Mouse (Mus musculus): Measurements from ENCODE around the gene Igsf11. TPM values are rescaled to one million over a fixed set of nuclear protein-coding genes. Genes with fewer than 3 reads are reported as not detected.
"Not testable (repeated sequence)": the region's sequence is repeated elsewhere in the genome, so short reads cannot be mapped to it uniquely, and the experiment has no call there.

Gene Igsf11
- polyA plus RNA-seq, 1 experiment from 2014 or later = 1.6 TPM

DNA sequence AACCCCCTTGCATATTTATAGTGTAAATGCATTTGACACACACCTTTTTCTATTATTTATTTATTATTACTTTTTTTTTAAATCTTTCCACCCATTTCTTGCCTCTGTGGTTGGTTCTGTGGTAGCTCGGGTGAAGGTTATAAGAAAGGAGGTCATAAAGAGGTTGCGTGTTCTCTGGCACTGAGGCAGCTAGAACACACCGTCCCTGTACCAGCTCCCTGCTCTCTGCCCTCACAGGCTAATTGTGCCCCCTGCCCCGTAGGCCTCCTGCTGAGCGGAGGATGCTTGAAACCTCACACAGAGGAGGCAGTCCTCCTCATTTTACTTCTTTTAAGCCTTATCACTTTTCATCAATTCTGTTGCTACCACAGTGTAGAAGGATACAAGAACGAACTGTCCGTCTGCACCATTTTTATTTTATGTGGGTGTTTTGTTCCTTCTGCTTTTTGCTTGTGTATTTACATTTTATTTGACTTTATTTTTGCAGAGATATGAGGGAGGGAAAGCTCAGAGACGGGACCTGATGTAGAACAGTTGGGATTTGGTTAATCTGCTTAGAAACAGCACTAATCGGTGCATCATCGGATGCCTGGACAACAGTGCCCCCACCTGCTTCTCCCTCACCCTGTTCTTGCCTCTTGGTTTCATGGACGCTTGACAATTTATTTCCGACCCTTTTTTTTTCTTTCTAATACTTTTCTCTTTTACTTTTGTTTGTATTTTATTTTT, 90.2 kb downstream of the Igsf11 start:
- H3K9me3 ChIP-seq (ENCODE audit: control insufficient read depth) = no peaks in the 10 kb centered on the region
- no peak for ATAC-seq
- H3K4me2 ChIP-seq (replicated peaks; ENCODE audit: low read depth) = no peak overlapping the region
- H3K4me3 ChIP-seq (ENCODE audit: low read depth, low read length) = no peak overlapping the region
- no peaks in the 10 kb centered on the region for H3K4me1 ChIP-seq (replicated peaks; ENCODE audit: control insufficient read depth, insufficient read depth, low read length)
- H3K9ac ChIP-seq (ENCODE audit: low read depth, low read length) = no peak overlapping the region
- no peaks in the 10 kb centered on the region for H3K36me3 ChIP-seq (ENCODE audit: control insufficient read depth, insufficient read depth)
- TF ChIP-seq CTCF (IDR thresholded peaks at IDR 0.05; ENCODE audit: low read depth) = 0 out of 2 replicates have a peak, but pooled peaks have one; percentile 2
- H3K27me3 ChIP-seq (replicated peaks; ENCODE audit: control insufficient read depth, insufficient read depth, low read length) = no peaks in the 10 kb centered on the region
- H3K27ac ChIP-seq (ENCODE audit: low read depth, low read length) = no peak overlapping the region
- 60% methylated on average over 12 of the region's 12 CpGs for WGBS

GRCm38 (mm10) chr16:38983850-38984249, 91.4 kb downstream of the Igsf11 start:
- 66% methylated on average over 3 of the region's 3 CpGs for WGBS
- H3K27me3 ChIP-seq (replicated peaks; ENCODE audit: control insufficient read depth, insufficient read depth, low read length); H3K4me3 ChIP-seq (ENCODE audit: low read depth, low read length); ATAC-seq; H3K9ac ChIP-seq (ENCODE audit: low read depth, low read length); H3K9me3 ChIP-seq (ENCODE audit: control insufficient read depth); H3K36me3 ChIP-seq (ENCODE audit: control insufficient read depth, insufficient read depth); H3K4me2 ChIP-seq (replicated peaks; ENCODE audit: low read depth); H3K4me1 ChIP-seq (replicated peaks; ENCODE audit: control insufficient read depth, insufficient read depth, low read length); H3K27ac ChIP-seq (ENCODE audit: low read depth, low read length): not testable (repeated sequence)
- TF ChIP-seq CTCF (IDR thresholded peaks at IDR 0.05; ENCODE audit: low read depth) = peak; percentile 33

DNA sequence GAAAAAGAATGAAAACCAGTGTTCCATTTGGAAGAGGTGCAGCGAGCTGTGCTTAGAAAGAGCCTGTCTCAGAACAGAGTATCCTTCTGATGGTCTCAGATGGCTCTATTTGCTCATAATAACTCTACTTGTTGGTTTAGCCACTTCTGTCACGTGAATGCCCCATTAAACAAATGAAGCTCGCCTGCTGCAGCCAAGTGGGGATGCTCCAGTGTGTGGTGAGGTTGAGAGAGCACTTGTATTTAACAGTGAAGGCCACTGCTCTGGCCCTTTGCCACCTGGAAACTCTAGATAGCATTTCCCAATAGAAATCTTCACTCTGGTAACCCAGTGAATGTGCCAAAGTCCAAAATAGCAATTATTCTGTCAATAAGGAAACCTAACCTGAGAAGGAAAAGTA, 92.9 kb downstream of the Igsf11 start:
- no peak for ATAC-seq
- no peaks in the 10 kb centered on the region for H3K27me3 ChIP-seq (replicated peaks; ENCODE audit: control insufficient read depth, insufficient read depth, low read length)
- no peak overlapping the region for H3K4me2 ChIP-seq (replicated peaks; ENCODE audit: low read depth)
- no peak overlapping the region for H3K4me3 ChIP-seq (ENCODE audit: low read depth, low read length)
- H3K9ac ChIP-seq (ENCODE audit: low read depth, low read length) = no peak overlapping the region
- H3K36me3 ChIP-seq (ENCODE audit: control insufficient read depth, insufficient read depth) = no peaks in the 10 kb centered on the region
- no peaks in the 10 kb centered on the region for H3K9me3 ChIP-seq (ENCODE audit: control insufficient read depth)
- H3K27ac ChIP-seq (ENCODE audit: low read depth, low read length) = no peak overlapping the region
- 42% methylated on average over 3 of the region's 3 CpGs for WGBS
- TF ChIP-seq CTCF (IDR thresholded peaks at IDR 0.05; ENCODE audit: low read depth) = no peak
- no peaks in the 10 kb centered on the region for H3K4me1 ChIP-seq (replicated peaks; ENCODE audit: control insufficient read depth, insufficient read depth, low read length)

DNA sequence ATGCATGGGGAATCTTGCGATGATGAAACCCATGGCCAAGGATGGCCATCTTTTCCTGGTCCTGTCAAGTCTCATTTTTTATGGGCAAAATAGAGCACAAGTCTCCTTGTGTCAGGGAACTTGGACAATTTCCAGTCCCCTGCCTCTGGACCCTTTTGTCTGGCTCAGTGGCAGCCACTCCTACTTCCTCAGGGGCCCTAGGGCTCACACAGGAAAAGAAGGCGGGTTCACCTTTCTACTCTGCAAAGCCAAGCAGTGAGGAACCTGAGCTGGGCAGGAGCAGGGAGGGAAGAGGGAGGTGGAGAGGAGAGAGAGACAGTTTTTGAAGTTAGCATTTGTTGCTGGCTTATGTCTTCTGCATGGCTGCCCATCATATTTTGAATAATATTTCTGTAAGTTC, 93.9 kb downstream of the Igsf11 start:
- ATAC-seq = no peak
- Histone ChIP-seq H3K4me1 (replicated peaks; ENCODE audit: control insufficient read depth, insufficient read depth, low read length) (no peaks in the 10 kb centered on the region), H3K4me2 (replicated peaks; ENCODE audit: low read depth) (no peak overlapping the region), H3K27ac (ENCODE audit: low read depth, low read length) (no peak overlapping the region), H3K4me3 (ENCODE audit: low read depth, low read length) (no peak overlapping the region), H3K9ac (ENCODE audit: low read depth, low read length) (no peak overlapping the region), H3K27me3 (replicated peaks; ENCODE audit: control insufficient read depth, insufficient read depth, low read length) (no peaks in the 10 kb centered on the region), H3K36me3 (ENCODE audit: control insufficient read depth, insufficient read depth) (no peaks in the 10 kb centered on the region), H3K9me3 (ENCODE audit: control insufficient read depth) (no peaks in the 10 kb centered on the region)
- WGBS = 64% methylated on average over 2 of the region's 2 CpGs
- no peak for TF ChIP-seq CTCF (IDR thresholded peaks at IDR 0.05; ENCODE audit: low read depth)

DNA sequence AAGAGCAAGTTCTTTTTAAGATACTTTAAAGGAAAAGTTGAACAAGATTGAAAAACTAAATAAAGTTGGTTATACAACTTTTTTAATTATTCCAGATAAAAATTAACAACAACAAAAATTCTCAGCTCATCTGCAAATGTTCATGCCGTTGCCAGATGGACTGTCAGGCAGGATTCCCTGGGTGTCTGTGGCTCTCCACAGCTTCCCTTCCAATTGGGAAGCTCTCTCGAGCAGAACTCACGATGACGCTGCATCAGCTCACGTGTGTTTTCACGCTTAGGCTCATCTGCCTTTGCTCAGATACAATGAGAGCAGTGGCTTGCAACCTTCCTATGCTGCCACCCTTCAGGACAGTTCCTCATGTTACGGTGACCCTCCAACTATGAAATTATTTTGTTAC, 101.2 kb downstream of the Igsf11 start:
- no peak for TF ChIP-seq CTCF (IDR thresholded peaks at IDR 0.05; ENCODE audit: low read depth)
- H3K9me3 ChIP-seq (ENCODE audit: control insufficient read depth) = no peaks in the 10 kb centered on the region
- ATAC-seq = no peak
- 78% methylated on average over 7 of the region's 7 CpGs for WGBS
- no peak overlapping the region for H3K4me2 ChIP-seq (replicated peaks; ENCODE audit: low read depth)
- no peaks in the 10 kb centered on the region for H3K4me1 ChIP-seq (replicated peaks; ENCODE audit: control insufficient read depth, insufficient read depth, low read length)
- H3K27ac ChIP-seq (ENCODE audit: low read depth, low read length) = no peak overlapping the region
- no peaks in the 10 kb centered on the region for H3K36me3 ChIP-seq (ENCODE audit: control insufficient read depth, insufficient read depth)
- H3K4me3 ChIP-seq (ENCODE audit: low read depth, low read length) = no peak overlapping the region
- no peak overlapping the region for H3K9ac ChIP-seq (ENCODE audit: low read depth, low read length)
- H3K27me3 ChIP-seq (replicated peaks; ENCODE audit: control insufficient read depth, insufficient read depth, low read length) = no peaks in the 10 kb centered on the region

DNA sequence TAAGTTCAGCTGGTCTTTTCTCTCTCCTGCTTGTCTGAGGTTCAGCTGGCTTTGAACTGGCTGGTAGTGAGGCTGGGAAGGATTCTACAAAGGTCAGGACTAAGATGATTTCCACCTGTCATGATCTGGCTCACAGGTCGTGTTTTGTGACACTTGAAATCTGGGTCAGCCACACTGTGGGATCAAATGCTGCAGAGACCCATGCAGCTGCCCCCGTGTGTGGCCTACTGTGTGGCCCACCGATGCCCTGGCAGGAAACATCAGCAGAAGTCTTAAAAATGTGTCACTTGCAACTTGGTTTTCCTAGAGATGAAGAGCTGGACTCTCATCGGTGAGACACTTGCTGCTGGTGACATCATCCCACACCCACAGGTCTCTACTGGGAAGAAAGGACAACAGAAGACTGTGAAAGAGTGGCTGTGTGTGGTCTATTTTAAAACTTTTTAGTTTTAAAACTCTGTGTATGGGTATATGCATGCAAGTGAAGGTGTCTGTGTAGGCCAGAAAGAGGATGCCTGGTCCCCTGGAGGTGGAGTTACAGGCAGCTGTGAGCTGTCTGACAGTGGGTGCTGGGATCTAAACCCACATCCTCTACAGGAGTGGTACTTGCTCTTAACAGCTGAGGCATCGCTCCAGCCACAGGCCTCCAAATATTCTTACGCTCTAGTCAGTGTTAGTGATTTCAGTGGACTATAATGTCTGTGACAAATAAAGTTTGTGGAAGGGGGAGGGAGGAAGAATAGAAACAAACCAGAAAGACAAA, 106.2 kb downstream of the Igsf11 start:
- 81% methylated on average over 6 of the region's 6 CpGs for WGBS
- no peaks in the 10 kb centered on the region for H3K27me3 ChIP-seq (replicated peaks; ENCODE audit: control insufficient read depth, insufficient read depth, low read length)
- H3K27ac ChIP-seq (ENCODE audit: low read depth, low read length) = no peak overlapping the region
- no peak for ATAC-seq
- TF ChIP-seq CTCF (IDR thresholded peaks at IDR 0.05; ENCODE audit: low read depth) = no peak
- no peaks in the 10 kb centered on the region for H3K4me1 ChIP-seq (replicated peaks; ENCODE audit: control insufficient read depth, insufficient read depth, low read length)
- no peaks in the 10 kb centered on the region for H3K36me3 ChIP-seq (ENCODE audit: control insufficient read depth, insufficient read depth)
- H3K9ac ChIP-seq (ENCODE audit: low read depth, low read length) = no peak overlapping the region
- H3K4me2 ChIP-seq (replicated peaks; ENCODE audit: low read depth) = no peak overlapping the region
- no peaks in the 10 kb centered on the region for H3K9me3 ChIP-seq (ENCODE audit: control insufficient read depth)
- no peak overlapping the region for H3K4me3 ChIP-seq (ENCODE audit: low read depth, low read length)

Measured in intestine, postnatal 0 days (tissue).